Mouse (Mus musculus): ENCODE data around the gene Hspa5.
"Not testable (repeated sequence)": the region's sequence is repeated elsewhere in the genome, so short reads cannot be mapped to it uniquely, and the experiment has no call there.

Gene Hspa5

GRCm38 (mm10) chr2:34770951-34771350 is 819 bp upstream of the Hspa5 start:
- in situ Hi-C loops (cut with MboI, MseI): no loop called here

DNA sequence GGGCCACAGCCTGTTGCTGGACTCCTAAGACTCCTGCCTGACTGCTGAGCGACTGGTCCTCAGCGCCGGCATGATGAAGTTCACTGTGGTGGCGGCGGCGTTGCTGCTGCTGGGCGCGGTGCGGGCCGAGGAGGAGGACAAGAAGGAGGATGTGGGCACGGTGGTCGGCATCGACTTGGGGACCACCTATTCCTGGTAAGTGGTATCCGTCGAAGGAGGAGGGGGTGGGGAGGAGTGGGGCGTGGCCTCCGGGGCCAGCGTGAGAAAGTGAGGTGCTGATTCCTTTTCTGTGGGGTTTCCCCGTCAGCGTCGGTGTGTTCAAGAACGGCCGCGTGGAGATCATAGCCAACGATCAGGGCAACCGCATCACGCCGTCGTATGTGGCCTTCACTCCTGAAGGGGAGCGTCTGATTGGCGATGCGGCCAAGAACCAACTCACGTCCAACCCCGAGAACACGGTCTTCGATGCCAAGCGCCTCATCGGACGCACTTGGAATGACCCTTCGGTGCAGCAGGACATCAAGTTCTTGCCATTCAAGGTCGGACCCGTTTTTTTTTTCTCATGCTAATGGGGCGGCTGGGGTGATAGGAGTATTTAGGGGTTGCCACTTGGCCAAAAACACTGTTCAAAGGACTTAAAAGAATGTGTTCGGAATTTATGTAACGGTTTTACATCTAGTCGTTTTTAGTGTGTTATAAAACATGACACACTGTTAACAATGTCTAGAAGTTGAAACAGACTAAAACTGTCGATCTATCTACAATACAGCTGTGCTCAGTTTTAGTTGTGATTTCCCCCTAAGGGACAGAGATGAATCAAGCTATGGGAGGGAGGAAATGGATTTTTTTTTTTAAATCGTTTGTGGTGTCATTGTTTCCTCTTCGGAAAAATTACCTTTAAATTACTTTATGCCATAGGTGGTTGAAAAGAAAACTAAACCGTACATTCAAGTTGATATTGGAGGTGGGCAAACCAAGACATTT is 774 bp downstream of the Hspa5 start:
- in situ Hi-C loops (cut with MboI, MseI): no loop called here

DNA sequence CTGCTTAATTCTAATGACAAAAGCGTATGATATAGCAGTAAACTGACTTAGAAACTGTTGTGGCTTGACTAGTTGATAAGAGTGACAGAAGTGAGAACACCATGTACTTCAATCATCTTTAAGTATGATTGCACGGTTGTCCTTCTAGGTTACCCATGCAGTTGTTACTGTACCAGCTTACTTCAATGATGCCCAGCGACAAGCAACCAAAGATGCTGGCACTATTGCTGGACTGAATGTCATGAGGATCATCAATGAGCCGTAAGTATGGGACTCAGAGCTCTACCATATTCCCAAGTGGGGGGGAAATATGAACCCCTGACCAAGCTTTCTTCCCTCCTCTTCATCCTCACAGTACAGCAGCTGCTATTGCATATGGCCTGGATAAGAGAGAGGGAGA is 1.9 kb downstream of the Hspa5 start:
- in situ Hi-C loops (cut with MboI, MseI): no loop called here

- in situ Hi-C loops (cut with MboI, MseI): no loop called here
Observed at GRCm38 (mm10) chr2:34774493-34774892, 2.7 kb downstream of the Hspa5 start.

DNA sequence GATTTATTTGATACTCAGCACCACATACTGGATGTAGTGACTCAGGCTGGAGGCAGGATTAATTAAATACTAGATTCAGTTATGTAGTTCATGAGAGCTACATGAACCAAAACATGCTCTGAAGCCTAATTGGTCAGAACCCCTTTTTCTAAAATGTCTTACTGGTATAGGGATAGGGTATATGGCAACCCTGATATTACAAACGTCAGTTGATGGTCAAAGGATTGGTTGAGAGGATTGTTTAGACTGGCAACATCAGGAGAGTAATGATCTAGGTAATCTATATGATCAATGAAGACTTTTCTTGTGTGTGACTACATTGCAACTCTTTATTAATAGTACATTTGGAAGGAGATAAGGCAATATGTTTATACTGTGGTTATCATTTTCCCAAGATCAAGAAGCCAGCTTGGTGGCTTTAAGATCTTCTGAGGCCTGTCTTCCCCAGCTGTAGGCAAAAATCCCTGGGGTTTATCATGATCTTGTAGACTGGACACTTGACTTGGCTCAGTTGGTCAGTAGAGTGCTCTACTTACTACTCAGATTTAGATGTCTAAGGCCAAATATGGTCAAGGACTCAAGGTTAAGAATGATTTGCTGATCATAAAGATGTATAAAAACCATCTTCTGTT is 5.6 kb downstream of the Hspa5 start:
- in situ Hi-C loops (cut with MboI, MseI): no loop called here

DNA sequence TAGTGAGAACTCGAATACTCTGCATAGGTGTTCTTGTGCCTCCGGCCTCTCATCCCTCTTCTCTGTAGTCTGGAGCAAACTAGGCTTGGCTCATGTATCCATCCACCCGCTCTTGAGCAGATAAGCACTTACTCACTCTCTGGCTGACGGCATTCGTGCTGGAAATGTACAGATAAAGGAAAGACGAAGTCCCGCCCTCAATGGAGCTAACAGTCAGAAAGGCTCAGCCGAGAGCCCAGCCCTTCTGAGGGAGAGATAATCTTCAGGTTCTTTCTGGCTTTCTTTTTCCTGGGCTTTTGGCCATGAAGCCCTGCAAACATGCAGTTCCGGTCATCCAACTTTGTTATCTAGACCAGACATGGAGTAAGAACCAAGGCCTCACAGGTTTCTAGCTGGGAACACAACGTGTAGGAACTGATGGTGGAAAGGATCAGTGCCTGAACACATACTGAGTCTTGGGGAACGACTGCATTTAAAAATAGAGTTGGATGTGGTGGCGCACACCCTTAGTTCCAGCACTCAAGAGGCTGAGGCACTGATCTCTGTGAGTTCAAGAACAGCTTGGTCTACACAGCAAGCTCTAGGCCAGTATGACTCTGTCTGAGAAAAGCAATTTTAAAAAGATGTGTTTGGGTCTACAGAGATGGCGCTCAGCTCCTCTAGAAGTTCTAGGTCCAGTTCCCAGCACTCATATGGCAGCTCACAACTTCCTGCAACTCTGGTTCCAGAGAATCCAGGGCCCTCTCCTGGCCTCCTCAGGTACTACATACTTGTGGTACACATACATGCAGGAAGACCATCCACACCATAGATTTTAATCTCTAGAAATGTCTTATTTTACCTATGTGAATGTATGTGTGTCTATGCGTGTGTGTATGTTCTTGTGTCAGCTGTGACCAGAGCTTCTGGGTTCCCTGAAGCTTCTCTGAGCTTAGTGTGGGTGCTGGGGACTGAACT is 11.6 kb downstream of the Hspa5 start:
- in situ Hi-C loops (cut with MboI, MseI): no loop called here

DNA sequence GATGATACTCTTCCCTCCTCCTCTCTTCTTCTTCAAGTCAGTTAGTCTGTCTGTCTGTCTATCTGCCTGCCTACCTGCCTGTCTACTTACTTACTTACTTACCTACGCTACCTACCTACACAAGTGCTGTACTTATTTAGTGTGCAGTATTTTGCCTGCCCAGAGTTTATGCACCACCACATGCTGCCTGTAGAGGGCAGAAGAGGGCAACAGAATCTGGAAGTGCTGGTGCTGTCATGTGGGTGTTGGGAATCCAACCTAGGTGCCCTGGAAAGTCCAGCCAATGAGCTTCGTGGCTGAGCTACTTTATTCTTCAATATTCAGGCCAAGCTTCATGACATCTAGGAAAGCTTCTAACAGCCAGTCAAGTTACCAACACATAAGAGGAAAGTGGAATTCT is 12.3 kb downstream of the Hspa5 start:
- in situ Hi-C loops (cut with MboI, MseI): no loop called here

GRCm38 (mm10) chr2:34790282-34790681 is 18.5 kb downstream of the Hspa5 start:
- in situ Hi-C loops (cut with MboI, MseI): no loop called here

- in situ Hi-C loops (cut with MboI, MseI): not testable (repeated sequence)
Observed at GRCm38 (mm10) chr2:34792543-34792942, 20.8 kb downstream of the Hspa5 start.

- in situ Hi-C loops (cut with MboI, MseI): no loop called here
Observed at GRCm38 (mm10) chr2:34794511-34794910, 22.7 kb downstream of the Hspa5 start.

DNA sequence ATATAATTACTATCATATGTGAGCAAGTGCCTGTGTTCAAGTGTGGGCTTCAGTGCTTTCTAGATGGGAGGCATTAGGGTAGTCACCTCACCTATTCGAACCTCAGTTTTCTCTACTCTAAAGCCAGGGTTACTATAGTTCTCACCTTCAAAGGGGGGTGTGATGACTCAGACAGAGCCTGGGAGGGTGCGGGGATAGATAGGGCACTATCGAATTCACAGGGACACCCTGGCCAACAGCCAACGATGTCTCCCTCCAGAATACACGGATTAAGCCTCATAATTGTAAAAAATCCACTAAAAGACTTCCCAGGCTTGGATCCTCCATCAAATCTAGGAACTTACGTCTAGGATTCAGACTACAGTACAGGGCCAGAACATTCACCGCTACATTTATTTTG is 23.7 kb downstream of the Hspa5 start:
- in situ Hi-C loops (cut with MboI, MseI): no loop called here

DNA sequence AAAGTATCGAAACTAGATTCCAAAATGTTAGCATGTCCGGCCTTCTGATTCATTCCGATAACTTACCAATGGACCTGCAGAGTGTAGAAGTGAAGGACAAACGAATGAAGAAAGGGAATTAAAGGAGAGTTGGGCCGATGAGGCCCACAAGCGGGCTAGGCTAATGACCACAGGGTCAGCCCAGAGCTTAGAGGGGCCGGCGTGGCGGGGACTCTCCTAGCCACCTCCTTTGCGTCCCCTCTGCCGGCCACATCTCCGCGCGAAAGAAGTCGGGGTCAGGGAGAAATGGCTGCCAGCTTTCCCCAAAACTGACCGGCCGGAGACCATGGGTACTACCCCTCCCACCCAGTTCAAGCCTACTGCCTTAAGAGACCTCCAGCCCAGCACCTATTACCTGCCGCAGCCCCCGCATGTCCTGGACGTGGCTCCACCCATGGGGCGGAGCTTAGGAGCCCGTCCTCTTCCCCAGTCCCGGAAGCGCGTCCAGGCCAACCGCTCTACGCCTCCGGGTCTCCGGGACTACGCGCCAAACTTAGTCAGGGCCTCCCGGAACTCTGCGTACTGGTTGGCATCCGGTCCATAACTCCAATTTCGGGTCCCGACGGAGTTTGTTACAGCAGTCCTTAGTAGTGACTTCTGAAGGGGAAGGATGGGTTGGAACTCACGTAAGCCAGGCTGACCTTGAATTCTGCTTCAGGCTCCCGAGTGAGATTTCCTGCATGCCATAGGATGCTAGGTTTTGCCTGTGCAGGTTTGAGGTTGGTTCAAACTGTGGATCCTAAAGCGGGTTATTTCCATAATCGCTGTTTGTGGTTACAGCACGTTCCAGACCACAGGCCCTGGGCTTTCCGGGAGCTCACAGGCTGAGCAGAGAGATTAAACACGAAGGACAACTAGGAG is 27.8 kb downstream of the Hspa5 start, which contains the start of gene Rabepk:
Gene Rabepk, minus strand, starts transcription at position 556 of the 900 bp plus-strand sequence.
- in situ Hi-C loops (cut with MboI, MseI): no loop called here

DNA sequence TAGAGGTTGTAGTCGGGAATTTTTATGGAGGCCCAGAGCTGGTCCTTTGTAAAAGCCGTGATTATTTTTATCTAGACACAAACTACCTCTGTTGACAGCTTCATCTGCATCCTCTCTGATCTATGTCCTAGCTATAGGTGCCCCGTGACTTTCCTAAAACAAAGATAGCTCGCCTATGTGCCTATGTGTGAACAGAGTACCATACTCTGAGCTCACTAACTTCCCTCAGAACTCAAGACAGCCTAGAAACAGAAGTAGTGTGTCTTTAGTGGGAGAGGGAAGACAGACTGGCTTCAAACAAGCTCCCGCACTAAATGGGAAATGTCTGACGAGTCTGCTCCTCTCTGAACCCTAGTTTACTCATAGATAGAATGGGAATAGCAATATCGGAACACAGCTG is 28.6 kb downstream of the Hspa5 start:
- in situ Hi-C loops (cut with MboI, MseI): no loop called here

- in situ Hi-C loops (cut with MboI, MseI): no loop called here
Observed at GRCm38 (mm10) chr2:34801516-34802482, 30.0 kb downstream of the Hspa5 start.

- in situ Hi-C loops (cut with MboI, MseI): not testable (repeated sequence)
Observed at GRCm38 (mm10) chr2:34802565-34803245, 30.9 kb downstream of the Hspa5 start.

GRCm38 (mm10) chr2:34803746-34804145 is 32.0 kb downstream of the Hspa5 start:
- in situ Hi-C loops (cut with MboI, MseI): no loop called here

GRCm38 (mm10) chr2:34804172-34804571 is 32.4 kb downstream of the Hspa5 start:
- in situ Hi-C loops (cut with MboI, MseI): no loop called here

GRCm38 (mm10) chr2:34804815-34805214 is 33.0 kb downstream of the Hspa5 start:
- in situ Hi-C loops (cut with MboI, MseI): no loop called here

Data from T-helper 1 cell (primary cell).